Mouse (Mus musculus) stomach, embryonic 14.5 days (tissue): ENCODE data around the gene Lrig1. TPM values are rescaled to one million over a fixed set of nuclear protein-coding genes. Genes with fewer than 3 reads are reported as not detected.

Experiments
- ATAC-seq: fragments of 200-750 bp; cut with Nextera tagmentation; 2 replicates; pipeline ENCODE4 v1.8.0; 2017; ENCODE audit warnings: low read depth, moderate TSS enrichment; ENCODE audit not compliant: insufficient number of reproducible peaks, insufficient read depth, low FRiP score
- H3K27ac ChIP-seq: fragments of 300-500 bp; sonication (generic); 2 replicates; pipeline ENCODE4 v1.5.1; 2014; ENCODE audit warnings: mild to moderate bottlenecking, low read length, moderate library complexity, mixed read lengths
- H3K27me3 ChIP-seq: fragments of 300-500 bp; sonication (generic); 2 replicates; pipeline ENCODE4 v1.6.1; 2014; ENCODE audit warnings: low read length, control low read depth, mixed read lengths; ENCODE audit not compliant: control insufficient read depth, insufficient read depth
- H3K36me3 ChIP-seq: fragments of 300-500 bp; sonication (generic); 2 replicates; pipeline ENCODE4 v1.6.1; 2014; ENCODE audit warnings: mild to moderate bottlenecking, control low read depth, low read length, moderate library complexity, mixed read lengths; ENCODE audit not compliant: control insufficient read depth, insufficient read depth
- H3K4me1 ChIP-seq: fragments of 300-500 bp; sonication (generic); 2 replicates; pipeline ENCODE4 v1.6.1; 2014; ENCODE audit warnings: low read length, control low read depth, mixed read lengths; ENCODE audit not compliant: control insufficient read depth, insufficient read depth
- H3K4me2 ChIP-seq: fragments of 300-500 bp; sonication (generic); replicated peaks from 2 replicates; pipeline ENCODE4 v1.6.1; 2014; ENCODE audit warnings: low read depth, low read length, control low read depth
- H3K4me3 ChIP-seq: fragments of 300-500 bp; sonication (generic); 2 replicates; pipeline ENCODE4 v1.5.1; 2014; ENCODE audit warnings: low read depth, low read length, control low read depth
- H3K9ac ChIP-seq: fragments of 300-500 bp; sonication (generic); replicated peaks from 2 replicates; pipeline ENCODE4 v1.6.1; 2014; ENCODE audit warnings: low read depth, mild to moderate bottlenecking, control low read depth, low read length, moderate library complexity, mixed read lengths
- H3K9me3 ChIP-seq: fragments of 300-500 bp; sonication (generic); 2 replicates; pipeline ENCODE4 v1.6.1; 2016; ENCODE audit warnings: low read depth, low read length, control low read depth; ENCODE audit not compliant: control insufficient read depth
- WGBS: fragments of 180-500 bp; shearing (Covaris S2); extraction: QIAGEN DNeasy Blood & Tissue Kit; methylation state at CpG from one replicate; pipeline ENCODE4 v1.1.7; 2014; 5-methylcytosine and 5-hydroxymethylcytosine counted together
- polyA plus RNA-seq: library from polyadenylated mRNA; unstranded; fragments of >200 nt; fragmentation: Nextera tagmentation; extraction: Ambion mirVana; gene quantifications from 2 replicates; pipeline ENCODE4 v1.2.1, GENCODE M21; 2014

The Lrig1 gene
- polyA plus RNA-seq, 1 experiment from 2014 or later = 49.3 TPM

GRCm38 (mm10) chr6:94718607-94719346 is 18.8 kb upstream of the Lrig1 start:
- H3K27ac ChIP-seq = no peak overlapping the region
- peaks cover 7% of the 10 kb centered on the region; the same call in 1 of the 2 replicates for H3K4me1 ChIP-seq
- H3K27me3 ChIP-seq = no peaks in the 10 kb centered on the region
- H3K4me2 ChIP-seq = no peak overlapping the region
- 80% methylated on average over 15 of the region's 15 CpGs for WGBS
- ATAC-seq = 0 out of 2 replicates have a peak, but pooled peaks have one; percentile 4
- H3K36me3 ChIP-seq = no peaks in the 10 kb centered on the region
- H3K9ac ChIP-seq = no peak overlapping the region
- no peaks in the 10 kb centered on the region for H3K9me3 ChIP-seq
- H3K4me3 ChIP-seq = no peak overlapping the region

- 40% methylated on average over 7 of the region's 7 CpGs for WGBS
Observed at GRCm38 (mm10) chr6:94717705-94718489, 17.9 kb upstream of the Lrig1 start.

GRCm38 (mm10) chr6:94715645-94715940 is 15.6 kb upstream of the Lrig1 start:
- H3K4me3 ChIP-seq = no peak overlapping the region
- no peaks in the 10 kb centered on the region for H3K27me3 ChIP-seq
- no peak overlapping the region for H3K27ac ChIP-seq
- no peaks in the 10 kb centered on the region for H3K9me3 ChIP-seq
- no peak overlapping the region for H3K9ac ChIP-seq
- no peak for ATAC-seq
- no peaks in the 10 kb centered on the region for H3K36me3 ChIP-seq
- peaks cover 7% of the 10 kb centered on the region; the same call in 1 of the 2 replicates for H3K4me1 ChIP-seq
- WGBS = 48% methylated on average over 4 of the region's 4 CpGs
- no peak overlapping the region for H3K4me2 ChIP-seq

More at GRCm38 (mm10) chr6:94717705-94718489, 17.9 kb upstream of the Lrig1 start:
- H3K4me1 ChIP-seq = peaks cover 7% of the 10 kb centered on the region; the same call in 1 of the 2 replicates
- ATAC-seq = peak; percentile 58
- no peaks in the 10 kb centered on the region for H3K27me3 ChIP-seq
- peak overlapping the region; percentile 56 for H3K27ac ChIP-seq
- no peak overlapping the region for H3K4me3 ChIP-seq
- H3K9me3 ChIP-seq = no peaks in the 10 kb centered on the region
- no peak overlapping the region; the same call in 1 of the 2 replicates for H3K9ac ChIP-seq
- no peak overlapping the region for H3K4me2 ChIP-seq
- no peaks in the 10 kb centered on the region for H3K36me3 ChIP-seq

DNA sequence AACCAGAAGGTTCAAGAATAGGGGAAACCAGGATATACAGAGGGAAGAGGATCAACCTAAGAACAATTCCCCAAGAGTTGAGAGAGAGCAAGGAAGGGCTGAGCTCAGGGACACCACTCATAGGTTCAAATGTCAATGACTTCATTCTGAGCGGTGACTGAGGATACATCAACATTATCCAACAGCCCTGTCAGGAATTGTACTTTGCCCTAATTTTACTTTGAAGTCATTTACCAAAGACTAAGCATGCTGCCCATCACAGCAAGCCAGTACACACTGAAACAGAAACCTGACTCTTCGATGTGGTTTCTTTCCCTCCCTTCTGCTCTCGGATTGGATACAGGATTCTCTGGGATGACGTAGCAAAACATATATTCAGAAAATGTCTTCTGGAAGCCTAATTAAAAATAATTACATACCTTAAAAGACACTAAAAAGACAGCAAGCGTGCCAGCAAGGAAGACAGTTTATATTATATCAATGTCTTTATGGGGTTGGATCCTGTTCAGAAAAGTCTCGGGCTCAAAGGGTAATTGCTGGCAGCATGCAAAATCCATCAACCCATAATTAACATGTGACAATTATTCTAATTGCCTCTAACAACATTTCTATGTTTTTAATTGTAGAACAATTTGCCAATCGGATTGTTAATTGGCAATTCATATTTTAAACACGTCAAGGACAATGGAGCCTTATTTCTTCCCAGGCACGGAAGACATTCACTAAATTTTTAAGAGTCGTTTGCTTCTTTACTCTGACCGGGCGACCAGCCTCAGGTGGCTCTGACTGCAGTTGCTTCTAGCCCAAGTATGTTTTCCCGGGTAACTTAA is 15.1 kb upstream of the Lrig1 start:
- H3K27ac ChIP-seq = no peak overlapping the region
- ATAC-seq = no peak
- no peaks in the 10 kb centered on the region for H3K9me3 ChIP-seq
- peaks cover 7% of the 10 kb centered on the region; the same call in 1 of the 2 replicates for H3K4me1 ChIP-seq
- no peaks in the 10 kb centered on the region for H3K27me3 ChIP-seq
- no peaks in the 10 kb centered on the region for H3K36me3 ChIP-seq
- H3K4me2 ChIP-seq = no peak overlapping the region
- no peak overlapping the region for H3K9ac ChIP-seq
- H3K4me3 ChIP-seq = no peak overlapping the region
- WGBS = 56% methylated on average over 13 of the region's 13 CpGs

DNA sequence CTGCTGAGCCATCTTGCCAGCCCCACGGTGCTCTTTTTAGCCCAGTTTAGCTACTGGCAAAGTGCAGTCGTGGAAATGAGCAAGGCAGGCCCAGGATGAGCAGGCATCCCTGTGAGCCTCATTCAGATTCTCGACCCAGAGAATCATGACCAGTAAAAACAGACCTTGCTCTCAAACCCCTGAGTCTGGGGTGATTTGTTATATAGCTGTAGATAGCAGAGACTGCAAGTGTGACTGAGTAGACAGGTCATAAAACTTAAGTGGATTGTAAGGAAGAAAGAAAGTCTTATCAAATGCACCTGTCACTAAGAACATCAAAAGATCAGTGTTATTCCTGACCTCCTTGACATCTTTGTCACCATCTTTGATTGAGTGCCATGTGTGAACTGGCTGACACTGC is 9.9 kb upstream of the Lrig1 start:
- H3K9me3 ChIP-seq = no peaks in the 10 kb centered on the region
- H3K4me2 ChIP-seq = no peak overlapping the region
- H3K4me3 ChIP-seq = no peak overlapping the region
- no peaks in the 10 kb centered on the region for H3K36me3 ChIP-seq
- no peak for ATAC-seq
- WGBS = 32% methylated on average over 3 of the region's 3 CpGs
- H3K9ac ChIP-seq = no peak overlapping the region
- H3K27me3 ChIP-seq = no peaks in the 10 kb centered on the region
- H3K27ac ChIP-seq = no peak overlapping the region
- H3K4me1 ChIP-seq = no peaks in the 10 kb centered on the region

GRCm38 (mm10) chr6:94709150-94709549 is 9.2 kb upstream of the Lrig1 start:
- Histone ChIP-seq H3K27me3 (no peaks in the 10 kb centered on the region), H3K36me3 (no peaks in the 10 kb centered on the region), H3K4me3 (no peak overlapping the region), H3K9me3 (no peaks in the 10 kb centered on the region), H3K4me1 (no peaks in the 10 kb centered on the region), H3K9ac (no peak overlapping the region), H3K4me2 (no peak overlapping the region), H3K27ac (no peak overlapping the region)
- 90% methylated on average over 1 of the region's 1 CpGs for WGBS
- no peak for ATAC-seq

DNA sequence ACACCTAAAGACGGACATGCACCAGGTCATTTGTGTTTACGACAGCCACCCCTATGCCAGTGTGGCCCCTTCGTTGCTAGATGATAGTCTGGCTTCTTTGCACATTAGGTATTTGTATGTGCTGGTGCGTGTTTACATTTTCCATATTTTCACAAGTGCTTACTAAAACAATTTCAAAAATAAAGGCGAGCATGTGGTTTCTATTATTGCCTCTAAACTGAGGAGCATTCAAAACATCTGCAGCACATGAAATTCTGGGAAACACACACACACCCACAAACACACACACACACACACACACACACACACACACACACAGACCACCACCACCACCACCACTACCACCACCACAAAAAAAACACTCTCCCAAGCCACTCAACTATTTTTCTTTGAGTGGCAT is 7.3 kb upstream of the Lrig1 start:
- H3K36me3 ChIP-seq = no peaks in the 10 kb centered on the region
- H3K27ac ChIP-seq = no peak overlapping the region
- no peaks in the 10 kb centered on the region for H3K9me3 ChIP-seq
- H3K4me3 ChIP-seq = no peak overlapping the region
- H3K4me1 ChIP-seq = no peaks in the 10 kb centered on the region
- no peak overlapping the region for H3K4me2 ChIP-seq
- H3K9ac ChIP-seq = no peak overlapping the region
- ATAC-seq = no peak
- no peaks in the 10 kb centered on the region for H3K27me3 ChIP-seq
- WGBS = 66% methylated on average over 5 of the region's 5 CpGs

GRCm38 (mm10) chr6:94705931-94706330 is 6.0 kb upstream of the Lrig1 start:
- Histone ChIP-seq H3K4me2 (no peak overlapping the region), H3K36me3 (no peaks in the 10 kb centered on the region), H3K9me3 (no peaks in the 10 kb centered on the region), H3K9ac (no peak overlapping the region), H3K27me3 (no peaks in the 10 kb centered on the region), H3K4me1 (peaks cover 6% of the 10 kb centered on the region; the same call in 1 of the 2 replicates), H3K27ac (no peak overlapping the region), H3K4me3 (no peak overlapping the region)
- ATAC-seq = no peak
- WGBS = 75% methylated on average over 1 of the region's 1 CpGs
